ENCODE assay signal across 21 mouse cellular contexts in genomic region chr7:38206564-38206963, GRCm38 (mm10).
"Had no signal": no experiment of that assay in that cellular context is flagged by ENCODE, and none has a peak within 500 bp of the region (broad histone marks: within the 10 kb centered on the region; RNA-seq: fewer than 3 reads in every experiment).

No protein-coding gene starts in this region.

- H3K27me3 ChIP-seq: liver, embryonic 15.5 days; lung, embryonic 15.5 days; midbrain, embryonic 12.5 days; neural tube, embryonic 13.5 days; neural tube, embryonic 15.5 days had no signal

- ATAC-seq: liver, postnatal 0 days; lung, postnatal 0 days; midbrain, embryonic 16.5 days had no signal

- DNase-seq: liver, postnatal 0 days; lung, adult 2 months; lung, postnatal 4 days; midbrain, embryonic 14.5 days; retina, postnatal 1 day; right cerebral cortex, adult 18-20 months; right cerebral cortex, postnatal 25 days; right cerebral cortex, postnatal 4 days; spleen, adult 18-20 months; thymus, adult 18-20 months; thymus, postnatal 14 days; thymus, postnatal 36 days had no signal

- H3K4me3 ChIP-seq: liver, embryonic 15.5 days; lung, embryonic 15.5 days; midbrain, embryonic 10.5 days; midbrain, embryonic 12.5 days; myocyte; neural tube, embryonic 13.5 days; neural tube, embryonic 15.5 days had no signal

- H3K36me3 ChIP-seq: liver, embryonic 15.5 days; lung, embryonic 15.5 days; midbrain, embryonic 10.5 days; midbrain, embryonic 12.5 days; neural tube, embryonic 13.5 days; neural tube, embryonic 15.5 days had no signal

- H3K4me1 ChIP-seq: lung, embryonic 15.5 days; midbrain, embryonic 10.5 days; midbrain, embryonic 12.5 days; neural tube, embryonic 13.5 days; neural tube, embryonic 15.5 days had no signal

- H3K9me3 ChIP-seq: liver, embryonic 15.5 days; lung, embryonic 15.5 days; midbrain, embryonic 10.5 days; neural tube, embryonic 13.5 days; neural tube, embryonic 15.5 days had no signal
